Mouse (Mus musculus) liver, embryonic 13.5 days (tissue): ENCODE measurements at regions not wholly inside any gene's neighbourhood (a gene's known extent, or its start where the extent isn't known, plus 50 kb on each side); places are given as distances from the start of the nearest gene placed in this dataset.

Experiments used
- ATAC-seq: fragments of 200-750 bp; cut with Nextera tagmentation; 2 replicates; pipeline ENCODE4 v1.8.0; 2017; ENCODE audit warnings: low read depth, mild to moderate bottlenecking, moderate number of reproducible peaks, moderate library complexity
- DNase-seq: peaks from one replicate; pipeline ENCODE4 v3.0.0; 2022
- H3K27ac ChIP-seq: fragments of 300-500 bp; sonication (generic); 2 replicates; pipeline ENCODE4 v1.5.1; 2015; ENCODE audit warnings: moderate library complexity, mild to moderate bottlenecking, inconsistent platforms
- H3K27me3 ChIP-seq: fragments of 300-500 bp; sonication (generic); 2 replicates; pipeline ENCODE4 v1.6.1; 2015; ENCODE audit warnings: mild to moderate bottlenecking, inconsistent platforms
- H3K36me3 ChIP-seq: fragments of 300-500 bp; sonication (generic); 2 replicates; pipeline ENCODE4 v1.6.1; 2015; ENCODE audit warnings: mild to moderate bottlenecking, inconsistent platforms
- H3K4me1 ChIP-seq: fragments of 300-500 bp; sonication (generic); replicated peaks from 2 replicates; pipeline ENCODE4 v1.6.1; 2015; ENCODE audit warnings: inconsistent platforms
- H3K4me2 ChIP-seq: fragments of 300-500 bp; sonication (generic); 2 replicates; pipeline ENCODE4 v1.6.1; 2015; ENCODE audit warnings: inconsistent platforms, mild to moderate bottlenecking, moderate library complexity
- H3K4me3 ChIP-seq: fragments of 300-500 bp; sonication (generic); replicated peaks from 2 replicates; pipeline ENCODE4 v1.5.1; 2015; ENCODE audit warnings: mild to moderate bottlenecking, inconsistent platforms
- H3K9ac ChIP-seq: fragments of 300-500 bp; sonication (generic); 2 replicates; pipeline ENCODE4 v1.6.1; 2015; ENCODE audit warnings: mild to moderate bottlenecking, inconsistent platforms
- H3K9me3 ChIP-seq: fragments of 300-500 bp; sonication (generic); replicated peaks from 2 replicates; pipeline ENCODE4 v1.6.1; 2016; ENCODE audit warnings: inconsistent platforms
- WGBS: fragments of 180-500 bp; shearing (Covaris S2); methylation state at CpG from one replicate; pipeline ENCODE4 v1.1.7; 2015; ENCODE audit not compliant: insufficient replicate concordance; 5-methylcytosine and 5-hydroxymethylcytosine counted together

DNA sequence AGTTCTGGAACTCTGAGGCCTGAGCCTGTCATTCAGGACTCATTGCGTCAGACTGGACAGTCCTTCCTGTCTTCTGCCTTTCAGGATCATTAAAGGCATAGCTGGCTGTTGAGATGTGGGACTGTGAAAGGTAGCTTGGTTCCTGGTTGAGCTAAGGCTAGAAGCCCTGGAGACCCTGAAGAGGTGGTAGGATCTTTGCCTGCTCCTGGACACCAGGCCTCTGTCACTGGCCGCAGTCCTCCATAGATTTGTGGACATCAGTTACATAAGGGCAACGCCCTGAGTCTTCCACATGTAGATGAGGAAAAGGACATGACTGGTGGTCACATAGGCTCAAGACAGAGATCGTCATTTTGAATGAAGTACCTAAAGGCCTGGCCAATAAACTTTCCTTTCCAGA, 127.9 kb downstream of the Opa1 start:
- WGBS = 76% methylated on average over 4 of the region's 4 CpGs

DNA sequence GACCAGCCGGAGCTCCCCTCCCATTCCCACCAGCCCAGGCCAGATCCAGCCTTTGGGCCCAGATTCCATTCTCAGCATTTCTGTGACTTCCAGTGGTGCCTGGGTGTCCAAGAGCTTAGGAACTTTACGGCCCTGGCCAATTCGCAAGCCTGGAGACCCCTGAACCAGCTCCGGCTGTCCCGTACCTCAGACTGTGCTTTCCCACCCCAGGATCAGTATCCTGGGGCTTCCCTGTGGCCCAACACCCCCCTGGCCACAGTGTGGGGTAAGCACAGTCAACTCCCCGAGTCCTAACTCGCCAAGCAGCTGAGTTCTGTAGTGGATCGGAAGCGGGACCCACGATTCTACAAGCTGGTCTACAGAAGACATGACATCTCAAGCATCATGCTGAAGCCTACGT, 128.5 kb downstream of the Opa1 start:
- H3K4me3 ChIP-seq = no peak overlapping the region
- no peaks in the 10 kb centered on the region for H3K27me3 ChIP-seq
- no peaks in the 10 kb centered on the region for H3K9me3 ChIP-seq
- H3K27ac ChIP-seq = no peak overlapping the region
- no peaks in the 10 kb centered on the region for H3K36me3 ChIP-seq
- H3K4me2 ChIP-seq = no peak overlapping the region
- WGBS = 70% methylated on average over 11 of the region's 11 CpGs
- no peaks in the 10 kb centered on the region for H3K4me1 ChIP-seq
- ATAC-seq = no peak
- H3K9ac ChIP-seq = no peak overlapping the region
- no peak for DNase-seq

More for the DNA sequence above, 127.9 kb downstream of the Opa1 start:
- Histone ChIP-seq H3K4me3 (no peak overlapping the region), H3K36me3 (no peaks in the 10 kb centered on the region), H3K27me3 (no peaks in the 10 kb centered on the region), H3K9ac (no peak overlapping the region), H3K4me2 (no peak overlapping the region), H3K27ac (no peak overlapping the region), H3K9me3 (no peaks in the 10 kb centered on the region), H3K4me1 (no peaks in the 10 kb centered on the region)
- ATAC-seq = no peak
- DNase-seq = no peak

GRCm38 (mm10) chr16:29709072-29709471, 129.9 kb downstream of the Opa1 start:
- H3K36me3 ChIP-seq = no peaks in the 10 kb centered on the region
- ATAC-seq = no peak
- no peak for DNase-seq
- no peaks in the 10 kb centered on the region for H3K4me1 ChIP-seq
- no peak overlapping the region for H3K4me2 ChIP-seq
- H3K4me3 ChIP-seq = no peak overlapping the region
- H3K9me3 ChIP-seq = no peaks in the 10 kb centered on the region
- no peaks in the 10 kb centered on the region for H3K27me3 ChIP-seq
- no peak overlapping the region for H3K27ac ChIP-seq
- WGBS = 54% methylated on average over 4 of the region's 4 CpGs
- no peak overlapping the region for H3K9ac ChIP-seq

GRCm38 (mm10) chr16:29711386-29711785, 132.3 kb downstream of the Opa1 start:
- ATAC-seq (no peak), DNase-seq (no peak)
- Histone ChIP-seq H3K9ac (no peak overlapping the region), H3K36me3 (no peaks in the 10 kb centered on the region), H3K27ac (no peak overlapping the region), H3K4me3 (no peak overlapping the region), H3K27me3 (no peaks in the 10 kb centered on the region), H3K4me1 (no peaks in the 10 kb centered on the region), H3K9me3 (no peaks in the 10 kb centered on the region), H3K4me2 (no peak overlapping the region)

GRCm38 (mm10) chr16:29711912-29712681, 133.0 kb downstream of the Opa1 start:
- Histone ChIP-seq H3K4me2 (no peak overlapping the region), H3K4me3 (no peak overlapping the region), H3K36me3 (no peaks in the 10 kb centered on the region), H3K27ac (no peak overlapping the region), H3K4me1 (no peaks in the 10 kb centered on the region), H3K9me3 (no peaks in the 10 kb centered on the region), H3K27me3 (no peaks in the 10 kb centered on the region), H3K9ac (no peak overlapping the region)
- 64% methylated on average over 12 of the region's 12 CpGs for WGBS
- no peak for ATAC-seq
- DNase-seq = no peak

DNA sequence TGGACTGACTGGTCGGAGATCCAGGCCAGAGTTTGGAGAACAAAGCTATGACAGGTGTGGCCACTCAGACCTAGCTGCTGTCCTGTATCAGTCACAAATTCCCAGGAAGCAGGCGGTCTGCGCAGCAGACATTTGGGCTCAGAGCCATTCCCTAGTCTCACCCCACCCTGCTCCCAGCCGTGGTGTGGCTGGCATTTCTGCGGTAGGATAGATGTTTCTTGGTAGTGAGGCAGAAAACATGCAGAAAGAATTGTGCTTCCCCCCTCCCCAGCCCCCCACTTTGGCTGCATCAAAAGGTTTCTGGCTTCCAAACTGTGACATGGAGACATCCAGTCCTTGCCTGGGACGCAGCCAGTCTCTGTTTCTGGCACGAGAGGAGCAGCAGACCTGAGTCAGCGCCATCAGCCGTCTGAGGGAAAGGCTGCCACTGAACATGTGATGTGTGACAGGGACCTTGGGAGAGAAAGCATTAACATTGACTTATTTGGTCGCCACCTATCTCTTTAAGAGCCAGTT, 135.5 kb downstream of the Opa1 start:
- H3K4me3 ChIP-seq = no peak overlapping the region
- WGBS = 55% methylated on average over 10 of the region's 10 CpGs
- H3K9me3 ChIP-seq = no peaks in the 10 kb centered on the region
- no peaks in the 10 kb centered on the region for H3K4me1 ChIP-seq
- H3K27ac ChIP-seq = no peak overlapping the region
- DNase-seq (no peak), ATAC-seq (no peak)
- H3K9ac ChIP-seq = no peak overlapping the region
- no peaks in the 10 kb centered on the region for H3K36me3 ChIP-seq
- H3K27me3 ChIP-seq = no peaks in the 10 kb centered on the region
- H3K4me2 ChIP-seq = no peak overlapping the region

DNA sequence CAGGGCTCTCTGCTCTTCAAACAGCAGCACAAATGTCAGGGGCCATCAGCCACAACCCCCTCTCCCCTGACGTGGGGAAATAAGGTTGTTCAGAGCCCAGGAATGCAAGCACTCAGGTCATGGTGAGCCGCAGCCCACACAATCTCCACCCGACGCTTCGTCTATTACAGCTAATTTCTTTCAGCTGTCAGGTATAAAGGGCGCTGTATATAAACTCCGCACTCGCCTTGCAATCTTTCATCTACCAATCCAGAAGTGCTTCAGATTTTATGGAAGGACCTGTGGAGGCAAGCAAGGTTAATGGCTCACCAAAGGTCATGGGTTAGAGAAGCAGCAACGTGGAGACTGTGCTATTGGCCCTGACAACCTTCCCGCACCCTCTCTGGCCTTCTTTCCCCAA, 139.8 kb downstream of the Opa1 start:
- ATAC-seq = no peak
- peaks cover 4% of the 10 kb centered on the region; the same call in 1 of the 2 replicates for H3K27me3 ChIP-seq
- H3K4me1 ChIP-seq = no peaks in the 10 kb centered on the region
- H3K36me3 ChIP-seq = no peaks in the 10 kb centered on the region
- H3K4me3 ChIP-seq = no peak overlapping the region
- H3K27ac ChIP-seq = no peak overlapping the region
- no peak for DNase-seq
- 63% methylated on average over 10 of the region's 10 CpGs for WGBS
- no peak overlapping the region for H3K9ac ChIP-seq
- H3K4me2 ChIP-seq = no peak overlapping the region
- H3K9me3 ChIP-seq = no peaks in the 10 kb centered on the region

GRCm38 (mm10) chr16:29719571-29720451, 140.7 kb downstream of the Opa1 start:
- 78% methylated on average over 23 of the region's 23 CpGs for WGBS
- ATAC-seq (no peak), DNase-seq (no peak)
- Histone ChIP-seq H3K4me1 (no peaks in the 10 kb centered on the region), H3K4me3 (no peak overlapping the region), H3K27me3 (peaks cover 4% of the 10 kb centered on the region; the same call in 1 of the 2 replicates), H3K27ac (no peak overlapping the region), H3K4me2 (no peak overlapping the region), H3K9me3 (no peaks in the 10 kb centered on the region), H3K36me3 (no peaks in the 10 kb centered on the region), H3K9ac (no peak overlapping the region)

GRCm38 (mm10) chr16:29725153-29725552, 146.0 kb downstream of the Opa1 start:
- Histone ChIP-seq H3K27me3 (peaks cover 13% of the 10 kb centered on the region), H3K36me3 (no peaks in the 10 kb centered on the region), H3K4me3 (no peak overlapping the region), H3K27ac (no peak overlapping the region), H3K4me2 (no peak overlapping the region), H3K4me1 (no peaks in the 10 kb centered on the region), H3K9me3 (no peaks in the 10 kb centered on the region), H3K9ac (no peak overlapping the region)
- no peak for ATAC-seq
- WGBS = 43% methylated on average over 5 of the region's 5 CpGs
- no peak for DNase-seq

DNA sequence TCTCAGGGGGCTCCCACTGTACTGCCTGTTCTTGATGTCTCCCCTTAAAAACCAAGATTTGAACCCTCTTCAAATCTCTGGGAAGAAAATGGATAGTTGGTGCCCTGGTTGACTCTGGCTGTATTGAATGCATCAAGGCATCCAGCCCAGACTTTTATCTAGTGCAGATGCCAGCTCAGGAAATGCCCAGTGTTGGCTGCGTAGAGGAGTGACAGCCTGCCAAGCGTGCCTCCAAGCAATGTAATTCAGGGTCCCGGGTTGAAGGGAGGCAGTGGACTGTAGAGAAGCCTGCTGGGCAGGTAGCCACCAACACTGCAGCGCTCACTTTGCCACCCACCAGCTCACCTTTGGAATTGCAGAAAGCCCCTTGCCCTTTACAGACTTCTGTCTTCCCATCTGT, 146.4 kb downstream of the Opa1 start:
- 47% methylated on average over 4 of the region's 4 CpGs for WGBS
- H3K9me3 ChIP-seq = no peaks in the 10 kb centered on the region
- no peak for ATAC-seq
- DNase-seq = no peak
- H3K9ac ChIP-seq = no peak overlapping the region
- H3K36me3 ChIP-seq = no peaks in the 10 kb centered on the region
- H3K27me3 ChIP-seq = peaks cover 17% of the 10 kb centered on the region
- no peak overlapping the region for H3K27ac ChIP-seq
- no peaks in the 10 kb centered on the region for H3K4me1 ChIP-seq
- H3K4me3 ChIP-seq = no peak overlapping the region
- H3K4me2 ChIP-seq = no peak overlapping the region

GRCm38 (mm10) chr16:29727397-29727796, 148.3 kb downstream of the Opa1 start:
- ATAC-seq = no peak
- Histone ChIP-seq H3K9ac (no peak overlapping the region), H3K4me1 (no peaks in the 10 kb centered on the region), H3K27me3 (peaks cover 26% of the 10 kb centered on the region), H3K9me3 (no peaks in the 10 kb centered on the region), H3K4me2 (no peak overlapping the region), H3K4me3 (no peak overlapping the region), H3K36me3 (no peaks in the 10 kb centered on the region), H3K27ac (no peak overlapping the region)
- DNase-seq = no peak
- 63% methylated on average over 7 of the region's 7 CpGs for WGBS
